Mouse (Mus musculus) limb, embryonic 12.5 days (tissue): ENCODE data around the gene Doc2g. TPM values are rescaled to one million over a fixed set of nuclear protein-coding genes. Genes with fewer than 3 reads are reported as not detected.

ENCODE experiments used
- ATAC-seq: fragments of 200-750 bp; cut with Nextera tagmentation; 2 replicates; pipeline ENCODE4 v1.8.0; 2017; ENCODE audit warnings: low read depth, moderate TSS enrichment; ENCODE audit not compliant: insufficient number of reproducible peaks, insufficient read depth, low FRiP score, low TSS enrichment
- H3K27ac ChIP-seq: fragments of 300-500 bp; sonication (generic); 2 replicates; pipeline ENCODE4 v1.5.1; 2016; ENCODE audit warnings: mild to moderate bottlenecking, moderate library complexity
- H3K27me3 ChIP-seq: fragments of 300-500 bp; sonication (generic); 2 replicates; pipeline ENCODE4 v1.6.1; 2016; ENCODE audit warnings: mild to moderate bottlenecking, moderate library complexity
- H3K36me3 ChIP-seq: fragments of 300-500 bp; sonication (generic); 2 replicates; pipeline ENCODE4 v1.6.1; 2016; ENCODE audit warnings: mild to moderate bottlenecking, moderate library complexity
- H3K4me1 ChIP-seq: fragments of 300-500 bp; sonication (generic); replicated peaks from 2 replicates; pipeline ENCODE4 v1.6.1; 2016
- H3K4me2 ChIP-seq: fragments of 300-500 bp; sonication (generic); 2 replicates; pipeline ENCODE4 v1.6.1; 2016; ENCODE audit warnings: mild to moderate bottlenecking, moderate library complexity
- H3K4me3 ChIP-seq: fragments of 300-500 bp; sonication (generic); replicated peaks from 2 replicates; pipeline ENCODE4 v1.5.1; 2016; ENCODE audit warnings: mild to moderate bottlenecking
- H3K9ac ChIP-seq: fragments of 300-500 bp; sonication (generic); replicated peaks from 2 replicates; pipeline ENCODE4 v1.6.1; 2016; ENCODE audit warnings: mild to moderate bottlenecking, moderate library complexity
- H3K9me3 ChIP-seq: fragments of 300-500 bp; sonication (generic); 2 replicates; pipeline ENCODE4 v1.6.1; 2016; ENCODE audit warnings: mild to moderate bottlenecking, moderate library complexity
- WGBS: fragments of 180-500 bp; shearing (Covaris S2); methylation state at CpG from one replicate; pipeline ENCODE4 v1.1.7; 2016; 5-methylcytosine and 5-hydroxymethylcytosine counted together
- polyA plus RNA-seq: library from polyadenylated mRNA; unstranded; fragments of >200 nt; fragmentation: Nextera tagmentation; extraction: Ambion mirVana; gene quantifications from 2 replicates; pipeline ENCODE4 v1.2.1, GENCODE M21; 2016

The Doc2g gene
- polyA plus RNA-seq, 1 experiment from 2014 or later = 7.6 TPM

- H3K4me1 ChIP-seq = peaks cover 18% of the 10 kb centered on the region
- ATAC-seq = peak; percentile 87
- H3K27ac ChIP-seq = peak within 1 kb of the TSS; percentile 98
- H3K9me3 ChIP-seq = no peaks in the 10 kb centered on the region
- peaks cover 13% of the 10 kb centered on the region for H3K36me3 ChIP-seq
- H3K27me3 ChIP-seq = no peaks in the 10 kb centered on the region
- WGBS = under 1% methylated on average over 64 of the region's 64 CpGs
- peak within 1 kb of the TSS; percentile 84 for H3K4me2 ChIP-seq
- H3K9ac ChIP-seq = peak within 1 kb of the TSS; percentile 89
- H3K4me3 ChIP-seq = peak within 1 kb of the TSS; percentile 82
Observed at GRCm38 (mm10) chr19:4000119-4000900, 2.8 kb upstream of the Doc2g start, which contains the start of the genes Nudt8 and Gm49405. Gene Nudt8 (plus strand): TSS chr19:4000580. Gene Gm49405 (plus strand): TSS chr19:4000626.

- Histone ChIP-seq H3K36me3 (peaks cover 19% of the 10 kb centered on the region), H3K4me1 (peaks cover 14% of the 10 kb centered on the region), H3K9me3 (no peaks in the 10 kb centered on the region), H3K27ac (peak overlapping the region; percentile 98), H3K4me2 (peak overlapping the region; percentile 84), H3K27me3 (no peaks in the 10 kb centered on the region), H3K9ac (peak overlapping the region; percentile 89), H3K4me3 (peak overlapping the region; percentile 82)
- ATAC-seq = peak; percentile 20; the same call in 1 of the 2 replicates
- WGBS = 15% methylated on average over 17 of the region's 17 CpGs
Observed at GRCm38 (mm10) chr19:4000949-4001525, 2.1 kb upstream of the Doc2g start.

DNA sequence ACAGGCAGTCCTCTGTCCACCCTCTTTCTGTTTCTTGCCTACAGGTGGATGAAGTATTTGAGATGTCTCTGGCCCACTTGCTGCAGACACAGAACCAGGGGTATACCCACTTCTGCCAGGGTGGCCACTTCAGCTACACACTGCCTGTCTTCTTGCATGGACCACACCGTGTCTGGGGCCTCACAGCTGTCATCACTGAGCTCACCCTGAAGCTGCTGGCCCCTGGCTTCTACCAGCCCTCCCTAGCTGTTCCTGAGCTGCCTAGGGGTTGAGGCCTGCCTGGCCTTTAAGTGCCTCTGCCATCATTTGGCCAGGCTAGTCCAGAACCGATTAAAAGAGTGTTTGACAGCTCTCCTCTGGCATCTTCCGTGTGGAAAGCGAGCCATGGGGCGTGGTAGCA lies 1.4 kb upstream of the Doc2g start:
- ATAC-seq = no peak
- Histone ChIP-seq H3K4me1 (peaks cover 13% of the 10 kb centered on the region), H3K4me3 (peak overlapping the region; percentile 82), H3K36me3 (peaks cover 26% of the 10 kb centered on the region), H3K9ac (no peak overlapping the region), H3K4me2 (peak overlapping the region; percentile 84), H3K9me3 (no peaks in the 10 kb centered on the region), H3K27ac (no peak overlapping the region), H3K27me3 (no peaks in the 10 kb centered on the region)
- WGBS = 81% methylated on average over 5 of the region's 5 CpGs

DNA sequence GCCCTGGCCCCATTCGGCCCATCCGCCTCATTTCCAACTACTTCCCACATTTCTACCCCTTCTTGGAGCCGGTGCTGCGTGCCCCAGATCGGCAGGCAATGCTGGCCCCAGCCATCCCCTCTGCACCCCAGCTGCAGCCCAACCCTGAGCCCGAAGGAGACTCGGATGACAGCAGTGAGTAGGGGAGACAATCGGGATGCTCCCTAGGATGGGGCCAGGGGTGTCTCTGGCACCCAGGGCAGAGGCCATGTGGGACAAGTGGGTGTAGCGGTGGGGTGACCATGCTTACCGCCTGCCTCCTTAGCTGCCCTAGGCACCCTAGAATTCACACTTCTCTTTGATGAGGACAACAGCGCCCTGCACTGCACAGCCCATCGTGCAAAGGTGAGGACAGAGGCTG lies 528 bp downstream of the Doc2g start:
- peaks cover 45% of the 10 kb centered on the region for H3K36me3 ChIP-seq
- WGBS = 72% methylated on average over 12 of the region's 12 CpGs
- no peak for ATAC-seq

DNA sequence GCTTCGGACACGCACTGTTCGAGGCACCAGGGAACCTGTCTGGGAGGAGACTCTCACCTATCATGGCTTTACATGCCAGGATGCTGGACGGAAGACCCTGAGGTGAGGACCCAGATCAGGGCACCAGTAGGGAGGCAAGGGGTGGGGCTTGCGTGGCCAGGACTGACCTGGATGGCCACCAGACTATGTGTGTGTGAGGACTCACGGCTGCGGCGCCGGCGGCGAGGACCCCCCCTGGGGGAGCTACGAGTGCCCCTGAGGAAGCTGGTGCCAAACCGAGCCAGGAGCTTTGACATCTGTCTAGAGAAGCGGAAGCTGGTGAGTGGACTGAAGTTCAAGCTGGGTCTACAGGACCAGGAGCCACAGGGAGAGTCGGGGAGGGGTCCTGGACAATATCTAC lies 1.2 kb downstream of the Doc2g start:
- ATAC-seq = no peak
- Histone ChIP-seq H3K27me3 (no peaks in the 10 kb centered on the region), H3K4me1 (peaks cover 13% of the 10 kb centered on the region), H3K9me3 (no peaks in the 10 kb centered on the region), H3K27ac (no peak overlapping the region), H3K9ac (no peak overlapping the region), H3K4me2 (no peak overlapping the region), H3K36me3 (peaks cover 52% of the 10 kb centered on the region), H3K4me3 (no peak overlapping the region)
- WGBS = 86% methylated on average over 15 of the region's 15 CpGs

More for the DNA sequence above, 528 bp downstream of the Doc2g start:
- Histone ChIP-seq H3K4me2 (no peak overlapping the region), H3K9ac (no peak overlapping the region), H3K9me3 (no peaks in the 10 kb centered on the region), H3K4me3 (no peak overlapping the region), H3K27me3 (no peaks in the 10 kb centered on the region), H3K27ac (no peak overlapping the region), H3K4me1 (peaks cover 13% of the 10 kb centered on the region)

DNA sequence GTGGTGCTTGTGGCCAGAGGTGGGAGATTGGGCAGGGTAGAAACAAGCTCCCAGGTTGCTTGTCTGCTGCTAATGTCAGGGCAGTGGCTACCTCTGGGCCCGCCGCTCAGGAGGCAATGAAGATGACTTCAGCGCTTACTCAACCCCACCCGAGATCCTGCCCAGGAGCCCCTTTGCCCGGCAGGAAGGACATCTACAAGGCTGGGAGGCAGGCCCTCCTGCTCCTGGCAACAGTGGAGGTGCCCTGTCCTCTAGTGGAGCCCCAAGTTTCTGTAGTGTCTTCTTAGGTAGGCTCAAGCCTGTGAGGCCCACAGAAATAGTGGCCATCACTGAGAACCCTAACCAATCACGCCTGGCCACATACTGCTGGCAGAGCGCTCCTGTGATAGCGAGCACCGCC lies 2.0 kb downstream of the Doc2g start:
- Histone ChIP-seq H3K36me3 (peaks cover 59% of the 10 kb centered on the region), H3K4me1 (peaks cover 9% of the 10 kb centered on the region), H3K4me3 (no peak overlapping the region), H3K4me2 (no peak overlapping the region), H3K27ac (no peak overlapping the region), H3K9me3 (no peaks in the 10 kb centered on the region), H3K27me3 (no peaks in the 10 kb centered on the region), H3K9ac (no peak overlapping the region)
- no peak for ATAC-seq
- 90% methylated on average over 9 of the region's 9 CpGs for WGBS

- Histone ChIP-seq H3K4me3 (no peak overlapping the region), H3K36me3 (peaks cover 66% of the 10 kb centered on the region), H3K27me3 (no peaks in the 10 kb centered on the region), H3K4me1 (peaks cover 7% of the 10 kb centered on the region), H3K4me2 (no peak overlapping the region), H3K27ac (no peak overlapping the region), H3K9me3 (no peaks in the 10 kb centered on the region), H3K9ac (no peak overlapping the region)
- 91% methylated on average over 8 of the region's 8 CpGs for WGBS
- ATAC-seq = no peak
Observed at GRCm38 (mm10) chr19:4005971-4006370, 2.9 kb downstream of the Doc2g start.

DNA sequence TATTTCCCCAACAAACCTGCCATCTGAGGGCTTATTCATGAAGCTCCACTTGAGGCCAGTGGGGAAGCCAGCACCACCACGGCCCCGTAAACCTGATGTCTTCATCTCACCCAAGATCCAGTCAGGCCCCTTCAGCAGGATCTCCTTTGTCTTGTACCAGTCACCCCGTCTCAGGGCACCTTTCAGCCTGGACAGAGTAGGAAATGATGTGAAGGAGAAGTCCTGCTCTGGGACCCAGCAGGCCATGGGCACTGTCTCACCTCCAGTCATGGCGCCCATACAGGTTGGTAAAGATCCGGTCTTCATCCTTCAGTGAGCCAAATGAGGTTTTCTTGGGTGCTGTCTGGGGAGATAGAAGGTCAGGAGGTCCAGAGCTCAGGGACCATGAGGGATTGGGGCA lies 8.0 kb downstream of the Doc2g start:
- no peak for ATAC-seq
- H3K9ac ChIP-seq = no peak overlapping the region
- no peaks in the 10 kb centered on the region for H3K27me3 ChIP-seq
- peak overlapping the region; percentile 67; the same call in 1 of the 2 replicates for H3K4me2 ChIP-seq
- H3K9me3 ChIP-seq = no peaks in the 10 kb centered on the region
- no peak overlapping the region for H3K4me3 ChIP-seq
- peaks cover 49% of the 10 kb centered on the region for H3K36me3 ChIP-seq
- peaks cover 10% of the 10 kb centered on the region; the same call in 1 of the 2 replicates for H3K4me1 ChIP-seq
- WGBS = 91% methylated on average over 5 of the region's 5 CpGs
- no peak overlapping the region for H3K27ac ChIP-seq

DNA sequence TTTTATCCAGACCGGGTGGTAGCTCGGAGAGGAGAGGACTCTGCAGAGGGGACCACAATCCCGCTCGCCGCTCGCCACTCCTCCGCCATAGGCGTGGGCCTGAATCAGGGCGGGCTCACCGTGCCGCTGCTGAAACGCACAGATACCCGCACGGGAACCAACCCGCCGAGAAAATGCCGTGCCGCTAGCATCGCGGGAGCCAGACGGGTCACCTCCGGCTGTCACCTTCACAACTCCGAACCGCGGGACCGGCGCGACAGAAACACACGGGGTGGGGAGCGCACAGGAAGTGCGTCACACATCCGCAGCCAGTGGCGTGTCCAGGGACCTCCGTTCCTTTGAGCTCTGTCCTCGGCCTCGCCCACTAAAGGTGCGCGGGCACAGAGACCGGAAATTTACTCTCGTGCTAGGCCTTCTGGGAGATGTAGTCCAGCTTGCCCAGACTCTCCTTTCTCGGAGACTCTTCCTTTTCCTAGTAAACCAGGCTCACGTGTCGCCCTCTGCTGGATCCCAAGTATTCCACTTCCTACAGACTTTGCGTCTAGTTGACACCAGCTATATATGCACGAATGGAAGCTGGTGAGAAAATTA lies 9.4 kb downstream of the Doc2g start, which contains the start of gene Ndufv1:
TSS of gene Ndufv1 (minus strand) at position 375 of the 591 bp plus-strand sequence.
- no peaks in the 10 kb centered on the region for H3K9me3 ChIP-seq
- peak; percentile 99 for ATAC-seq
- peak within 1 kb of the TSS; percentile 67 for H3K4me2 ChIP-seq
- H3K36me3 ChIP-seq = peaks cover 35% of the 10 kb centered on the region
- no peak within 1 kb of the TSS for H3K27ac ChIP-seq
- H3K4me1 ChIP-seq = peaks cover 10% of the 10 kb centered on the region; the same call in 1 of the 2 replicates
- under 1% methylated on average over 45 of the region's 45 CpGs for WGBS
- no peaks in the 10 kb centered on the region for H3K27me3 ChIP-seq
- H3K9ac ChIP-seq = peak within 1 kb of the TSS; percentile 67
- H3K4me3 ChIP-seq = peak within 1 kb of the TSS; percentile 89

- Histone ChIP-seq H3K4me1 (peaks cover 10% of the 10 kb centered on the region; the same call in 1 of the 2 replicates), H3K4me3 (peak overlapping the region; percentile 89), H3K27ac (no peak overlapping the region), H3K9ac (0 out of 2 replicates have a peak overlapping the region, but pooled peaks have one; percentile 1), H3K36me3 (peaks cover 29% of the 10 kb centered on the region), H3K9me3 (no peaks in the 10 kb centered on the region), H3K4me2 (peak overlapping the region; percentile 67), H3K27me3 (no peaks in the 10 kb centered on the region)
- 20% methylated on average over 9 of the region's 9 CpGs for WGBS
- ATAC-seq = peak; percentile 35
Observed at GRCm38 (mm10) chr19:4013066-4013465, 10.0 kb downstream of the Doc2g start.

DNA sequence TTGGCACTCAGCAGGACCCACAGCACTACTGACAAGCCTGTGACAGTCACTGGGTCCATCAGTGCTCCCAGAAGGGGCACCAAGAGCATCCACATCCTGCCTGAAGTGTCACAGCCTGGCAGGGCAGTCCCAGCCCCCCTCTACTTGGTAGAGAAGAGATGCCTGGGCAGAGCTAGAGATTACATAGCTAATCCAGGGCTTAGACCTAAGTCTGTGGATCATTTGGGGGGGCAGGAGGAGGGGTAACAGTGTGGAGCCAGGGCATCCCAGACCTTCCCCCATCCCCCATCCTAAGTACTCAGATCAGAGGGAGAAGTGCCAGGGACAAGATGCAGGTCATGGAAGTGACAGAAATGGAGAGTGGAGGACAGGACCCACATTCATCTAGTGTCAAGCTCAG lies 11.7 kb downstream of the Doc2g start:
- no peak for ATAC-seq
- no peaks in the 10 kb centered on the region for H3K9me3 ChIP-seq
- H3K4me2 ChIP-seq = no peak overlapping the region
- no peak overlapping the region for H3K9ac ChIP-seq
- peaks cover 16% of the 10 kb centered on the region; the same call in 1 of the 2 replicates for H3K4me1 ChIP-seq
- H3K36me3 ChIP-seq = peaks cover 12% of the 10 kb centered on the region; the same call in 1 of the 2 replicates
- H3K27ac ChIP-seq = no peak overlapping the region
- no peaks in the 10 kb centered on the region for H3K27me3 ChIP-seq
- no peak overlapping the region for H3K4me3 ChIP-seq
